Mouse (Mus musculus): Measurements from ENCODE around the gene Trim41.
A peak's percentile ranks its signal among the peaks of the same experiment; 100 is the strongest.

Gene Trim41

GRCm38 (mm10) chr11:48816281-48816781 is 822 bp downstream of the Trim41 start:
- DNase-seq (ENCODE audit: low spot score in 2 of 2): peak in 1 of 2 experiments; percentile 67

GRCm38 (mm10) chr11:48815851-48816250 is 1.3 kb downstream of the Trim41 start:
- DNase-seq (ENCODE audit: low spot score in 2 of 2): peak in 1 of 2 experiments; percentile 18

GRCm38 (mm10) chr11:48813782-48814181 is 3.4 kb downstream of the Trim41 start:
- DNase-seq (ENCODE audit: low spot score in 2 of 2): no peak

- DNase-seq (ENCODE audit: low spot score in 2 of 2): no peak
Measured at GRCm38 (mm10) chr11:48810142-48810541, 7.0 kb downstream of the Trim41 start.

GRCm38 (mm10) chr11:48809434-48809830 is 7.7 kb downstream of the Trim41 start:
- DNase-seq (ENCODE audit: low spot score in 2 of 2): no peak

GRCm38 (mm10) chr11:48808737-48809433 is 8.3 kb downstream of the Trim41 start:
- DNase-seq (ENCODE audit: low spot score in 2 of 2): no peak

GRCm38 (mm10) chr11:48808304-48808646 is 8.9 kb downstream of the Trim41 start:
- DNase-seq (ENCODE audit: low spot score in 2 of 2): no peak

GRCm38 (mm10) chr11:48807563-48808303 is 9.4 kb downstream of the Trim41 start:
- DNase-seq (ENCODE audit: low spot score in 2 of 2): no peak

GRCm38 (mm10) chr11:48806856-48807562 is 10.1 kb downstream of the Trim41 start:
- DNase-seq (ENCODE audit: low spot score in 2 of 2): no peak

GRCm38 (mm10) chr11:48804922-48805321 is 12.2 kb downstream of the Trim41 start:
- DNase-seq (ENCODE audit: low spot score in 2 of 2): no peak

- no peak for DNase-seq (ENCODE audit: low spot score in 2 of 2)
Measured at GRCm38 (mm10) chr11:48803988-48804387, 13.2 kb downstream of the Trim41 start.

- no peak for DNase-seq (ENCODE audit: low spot score in 2 of 2)
Measured at GRCm38 (mm10) chr11:48801831-48802772, 15.1 kb downstream of the Trim41 start.

- peak; percentile 79 to 81 for DNase-seq (ENCODE audit: low spot score in 2 of 2)
Measured at GRCm38 (mm10) chr11:48799921-48800701, 17.0 kb downstream of the Trim41 start, which contains the start of gene Rack1. TSS of gene Rack1 (plus strand) at chr11:48800332.

GRCm38 (mm10) chr11:48798984-48799920 is 17.9 kb downstream of the Trim41 start:
- no peak for DNase-seq (ENCODE audit: low spot score in 2 of 2)

- no peak for DNase-seq (ENCODE audit: low spot score in 2 of 2)
Measured at GRCm38 (mm10) chr11:48798308-48798707, 18.8 kb downstream of the Trim41 start.

GRCm38 (mm10) chr11:48797287-48797686 is 19.9 kb downstream of the Trim41 start:
- no peak for DNase-seq (ENCODE audit: low spot score in 2 of 2)

- no peak for DNase-seq (ENCODE audit: low spot score in 2 of 2)
Measured at GRCm38 (mm10) chr11:48796290-48796689, 20.9 kb downstream of the Trim41 start.

- no peak for DNase-seq (ENCODE audit: low spot score in 2 of 2)
Measured at GRCm38 (mm10) chr11:48795221-48795620, 21.9 kb downstream of the Trim41 start.

- DNase-seq (ENCODE audit: low spot score in 2 of 2): no peak
Measured at GRCm38 (mm10) chr11:48793184-48793583, 24.0 kb downstream of the Trim41 start.

Measured in thymus, postnatal 10 days (tissue).